Mouse (Mus musculus) lung, embryonic 14.5 days (tissue): ENCODE measurements at regions not wholly inside any gene's neighbourhood (a gene's known extent, or its start where the extent isn't known, plus 50 kb on each side); places are given as distances from the start of the nearest gene placed in this dataset.

Source experiments
- ATAC-seq: fragments of 200-750 bp; cut with Nextera tagmentation; 2 replicates; pipeline ENCODE4 v1.8.0; 2017; ENCODE audit warnings: mild to moderate bottlenecking, moderate TSS enrichment, moderate library complexity; ENCODE audit not compliant: insufficient read depth
- DNase-seq: peaks from one replicate; pipeline ENCODE4 v3.0.0-alpha.2; 2015
- H3K27ac ChIP-seq: fragments of 300-500 bp; sonication (generic); 2 replicates; pipeline ENCODE4 v1.5.1; 2014; ENCODE audit warnings: low read depth, mild to moderate bottlenecking, moderate library complexity
- H3K27me3 ChIP-seq: fragments of 300-500 bp; sonication (generic); 2 replicates; pipeline ENCODE4 v1.6.1; 2014; ENCODE audit warnings: low read length, control low read depth; ENCODE audit not compliant: insufficient read depth
- H3K36me3 ChIP-seq: fragments of 300-500 bp; sonication (generic); 2 replicates; pipeline ENCODE4 v1.6.1; 2014; ENCODE audit warnings: control low read depth; ENCODE audit not compliant: insufficient read depth
- H3K4me1 ChIP-seq: fragments of 300-500 bp; sonication (generic); 2 replicates; pipeline ENCODE4 v1.6.1; 2014; ENCODE audit warnings: antibody characterized with exemption, control low read depth; ENCODE audit not compliant: insufficient read depth
- H3K4me2 ChIP-seq: fragments of 300-500 bp; sonication (generic); 2 replicates; pipeline ENCODE4 v1.6.1; 2014; ENCODE audit warnings: mild to moderate bottlenecking
- H3K4me3 ChIP-seq: fragments of 300-500 bp; sonication (generic); 2 replicates; pipeline ENCODE4 v1.5.1; 2014; ENCODE audit warnings: low read depth, low read length
- H3K9ac ChIP-seq: fragments of 300-500 bp; sonication (generic); 2 replicates; pipeline ENCODE4 v1.6.1; 2014
- H3K9me3 ChIP-seq: fragments of 300-500 bp; sonication (generic); 2 replicates; pipeline ENCODE4 v1.6.1; 2016; ENCODE audit warnings: low read depth, low read length, control low read depth
- CTCF ChIP-seq: IDR thresholded peaks from 2 replicates; pipeline ENCODE4 v1.5.1; 2016; ENCODE audit warnings: antibody characterized with exemption, low read depth
- WGBS: fragments of 180-500 bp; shearing (Covaris S2); extraction: QIAGEN DNeasy Blood & Tissue Kit; methylation state at CpG from one replicate; pipeline ENCODE4 v1.1.7; 2014; 5-methylcytosine and 5-hydroxymethylcytosine counted together

DNA sequence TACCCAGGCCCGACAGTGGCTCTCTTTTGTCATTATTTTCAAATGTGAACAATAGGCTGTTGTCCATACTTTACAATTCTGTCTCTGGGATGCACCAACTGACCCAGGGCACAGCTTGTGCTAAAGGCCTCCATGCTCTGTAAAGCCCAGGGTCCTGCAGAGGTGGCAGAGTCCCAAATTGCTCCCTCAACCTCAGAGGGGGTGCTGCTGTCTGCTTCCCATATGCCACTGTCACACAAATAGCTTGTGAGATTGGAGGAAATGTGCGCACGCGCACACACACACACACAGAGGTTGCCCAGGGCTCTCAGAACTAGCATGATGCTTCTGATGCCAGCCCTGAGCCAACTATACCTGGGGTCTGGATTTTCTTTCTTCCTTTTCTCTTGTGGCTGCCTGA is 87.3 kb upstream of the Ccnd1 start:
- Histone ChIP-seq H3K27me3 (no peaks in the 10 kb centered on the region), H3K9me3 (no peaks in the 10 kb centered on the region), H3K4me1 (peaks cover 17% of the 10 kb centered on the region), H3K4me2 (no peak overlapping the region), H3K27ac (peak overlapping the region; percentile 6; the same call in 1 of the 2 replicates), H3K36me3 (no peaks in the 10 kb centered on the region), H3K4me3 (no peak overlapping the region), H3K9ac (no peak overlapping the region)
- ATAC-seq (no peak), DNase-seq (no peak)
- WGBS, result 82% methylated on average over 4 of the region's 4 CpGs
- no peak for TF ChIP-seq CTCF

DNA sequence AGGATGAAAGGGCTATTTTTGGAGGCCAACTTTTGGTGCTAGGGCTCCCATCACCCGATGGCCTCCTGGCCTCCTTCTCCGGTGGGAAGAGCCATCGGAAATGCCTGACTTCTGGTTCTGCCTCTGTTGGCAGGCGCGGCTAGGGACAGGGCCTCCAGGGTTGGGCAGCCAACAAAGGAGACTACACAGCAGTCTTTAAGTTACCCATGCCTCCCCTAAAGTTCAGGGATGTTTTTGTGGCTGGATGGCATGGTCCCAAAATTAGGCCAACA is 86.2 kb upstream of the Ccnd1 start:
- H3K9ac ChIP-seq, result no peak overlapping the region
- peak; percentile 44 for DNase-seq
- no peak overlapping the region for H3K4me2 ChIP-seq
- 86% methylated on average over 5 of the region's 5 CpGs for WGBS
- no peaks in the 10 kb centered on the region for H3K36me3 ChIP-seq
- H3K4me3 ChIP-seq, result no peak overlapping the region
- H3K27ac ChIP-seq, result peak overlapping the region; percentile 69
- H3K4me1 ChIP-seq, result peaks cover 6% of the 10 kb centered on the region
- no peaks in the 10 kb centered on the region for H3K9me3 ChIP-seq
- H3K27me3 ChIP-seq, result no peaks in the 10 kb centered on the region
- ATAC-seq, result no peak
- no peak for TF ChIP-seq CTCF

DNA sequence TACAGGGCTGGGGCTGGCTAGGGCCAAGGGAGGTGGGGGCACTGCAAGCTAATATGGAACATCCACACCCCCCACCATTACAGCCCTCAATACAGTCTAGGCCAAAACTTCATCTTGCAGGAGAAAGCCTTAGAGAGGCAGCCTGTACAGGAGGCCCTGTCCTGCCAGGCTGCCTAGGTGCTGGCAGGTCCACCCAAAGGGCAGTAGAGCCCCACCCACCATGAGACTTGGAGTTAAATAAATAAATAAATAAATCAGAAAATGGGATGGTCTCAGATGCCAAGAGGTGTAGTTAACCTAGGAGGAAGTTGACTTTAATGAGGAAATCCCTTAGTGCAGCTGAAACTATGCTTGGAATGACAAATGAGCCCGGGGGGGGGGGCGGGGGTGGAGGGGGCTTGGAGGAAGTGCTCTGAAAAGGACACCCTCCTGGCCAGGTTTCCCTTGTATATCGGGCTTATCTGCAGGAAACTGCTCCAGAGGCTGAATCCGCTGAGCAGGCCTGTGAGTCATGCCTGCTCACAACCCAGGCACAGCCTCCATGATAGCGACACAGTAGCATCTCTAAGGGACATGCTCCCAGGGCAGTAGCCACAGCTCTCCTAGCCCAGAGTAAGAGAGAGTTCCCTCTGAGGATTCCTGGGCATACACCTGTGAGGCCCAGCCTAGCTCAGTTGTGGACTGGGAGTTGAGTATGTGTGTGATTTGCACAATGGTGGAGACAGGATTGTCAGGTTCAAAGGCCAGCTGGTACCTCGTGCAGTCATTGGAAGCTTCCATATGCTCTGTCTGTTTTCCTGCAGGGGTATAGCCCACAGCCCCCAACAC is 85.7 kb upstream of the Ccnd1 start:
- no peaks in the 10 kb centered on the region for H3K27me3 ChIP-seq
- H3K4me3 ChIP-seq, result no peak overlapping the region
- ATAC-seq, result peak; percentile 79
- H3K36me3 ChIP-seq, result no peaks in the 10 kb centered on the region
- H3K4me1 ChIP-seq, result peaks cover 3% of the 10 kb centered on the region
- no peak overlapping the region for H3K9ac ChIP-seq
- H3K27ac ChIP-seq, result peak overlapping the region; percentile 69
- no peaks in the 10 kb centered on the region for H3K9me3 ChIP-seq
- TF ChIP-seq CTCF, result no peak
- DNase-seq, result peak; percentile 69
- H3K4me2 ChIP-seq, result no peak overlapping the region
- WGBS, result 30% methylated on average over 6 of the region's 6 CpGs

DNA sequence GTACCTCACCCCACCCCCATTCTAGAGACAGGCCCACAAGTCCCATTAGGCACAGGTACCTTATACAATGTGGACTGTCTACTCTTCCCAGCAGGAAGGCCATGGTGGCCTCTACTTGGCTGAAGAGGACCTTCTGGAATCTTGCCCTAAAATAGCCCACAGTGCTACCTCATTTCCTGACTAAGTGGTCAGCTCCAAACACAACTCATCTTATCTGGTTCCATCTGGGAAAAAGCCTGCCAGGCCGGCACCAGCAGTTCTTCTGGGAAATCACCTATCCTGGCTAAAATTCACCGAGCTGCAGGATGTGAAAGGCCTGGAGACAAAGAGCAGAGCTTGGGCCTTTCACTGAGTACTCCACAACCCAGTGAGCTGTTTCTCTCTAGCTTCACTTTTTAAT is 84.9 kb upstream of the Ccnd1 start:
- DNase-seq (no peak), ATAC-seq (no peak)
- no peaks in the 10 kb centered on the region for H3K36me3 ChIP-seq
- H3K9me3 ChIP-seq, result no peaks in the 10 kb centered on the region
- no peak overlapping the region for H3K4me3 ChIP-seq
- no peak overlapping the region for H3K9ac ChIP-seq
- H3K27me3 ChIP-seq, result no peaks in the 10 kb centered on the region
- no peak for TF ChIP-seq CTCF
- H3K27ac ChIP-seq, result no peak overlapping the region
- H3K4me1 ChIP-seq, result no peaks in the 10 kb centered on the region
- 64% methylated on average over 2 of the region's 2 CpGs for WGBS
- no peak overlapping the region for H3K4me2 ChIP-seq

DNA sequence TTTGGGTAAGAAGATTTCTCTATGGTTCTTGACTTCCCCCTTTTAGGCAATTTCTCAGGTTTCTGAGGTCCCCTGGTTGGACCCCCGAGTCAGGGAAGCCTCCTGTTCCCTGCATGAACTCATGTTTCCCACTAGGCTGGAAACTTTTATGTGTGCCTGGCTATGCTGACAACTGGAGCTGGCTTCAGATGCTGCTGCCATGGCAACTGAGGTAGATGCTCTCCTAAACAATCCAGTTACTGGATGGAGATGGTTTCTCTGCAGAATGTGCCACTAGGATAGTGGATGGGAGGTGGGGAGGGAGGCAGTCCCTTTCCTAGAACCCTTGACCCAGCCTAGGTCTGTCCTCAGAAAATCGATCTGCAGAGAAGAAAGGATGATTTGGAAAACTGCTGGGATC is 79.4 kb upstream of the Ccnd1 start:
- ATAC-seq (no peak), DNase-seq (no peak)
- Histone ChIP-seq H3K9ac (no peak overlapping the region), H3K27me3 (no peaks in the 10 kb centered on the region), H3K4me2 (no peak overlapping the region), H3K9me3 (no peaks in the 10 kb centered on the region), H3K4me3 (no peak overlapping the region), H3K36me3 (no peaks in the 10 kb centered on the region), H3K27ac (no peak overlapping the region), H3K4me1 (no peaks in the 10 kb centered on the region)
- no peak for TF ChIP-seq CTCF
- 65% methylated on average over 2 of the region's 2 CpGs for whole genome bisulfite sequencing

DNA sequence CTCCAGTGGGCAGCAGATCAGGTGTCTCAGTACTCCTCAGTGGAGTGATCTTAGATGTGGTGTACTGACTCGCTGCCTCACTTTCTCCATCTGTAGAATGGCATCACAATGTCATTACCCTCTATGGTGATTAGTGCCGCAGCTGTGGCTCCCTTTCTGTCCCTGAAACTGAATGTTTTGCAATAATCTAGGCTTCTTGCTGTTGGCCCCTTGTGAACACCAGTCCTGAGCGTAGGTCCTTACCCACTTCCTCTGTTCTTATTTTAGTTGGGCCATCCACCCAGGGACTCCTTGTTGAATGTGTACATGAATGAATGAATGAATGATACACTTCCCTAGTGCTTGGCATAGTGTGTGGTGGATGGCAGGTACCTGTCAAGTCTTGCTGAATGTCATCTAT is 78.4 kb upstream of the Ccnd1 start:
- no peak for TF ChIP-seq CTCF
- ATAC-seq (no peak), DNase-seq (no peak)
- H3K4me3 ChIP-seq, result no peak overlapping the region
- no peaks in the 10 kb centered on the region for H3K36me3 ChIP-seq
- no peaks in the 10 kb centered on the region for H3K9me3 ChIP-seq
- no peak overlapping the region for H3K27ac ChIP-seq
- no peak overlapping the region for H3K4me2 ChIP-seq
- H3K9ac ChIP-seq, result no peak overlapping the region
- no peaks in the 10 kb centered on the region for H3K4me1 ChIP-seq
- WGBS, result 83% methylated on average over 3 of the region's 3 CpGs
- H3K27me3 ChIP-seq, result no peaks in the 10 kb centered on the region

DNA sequence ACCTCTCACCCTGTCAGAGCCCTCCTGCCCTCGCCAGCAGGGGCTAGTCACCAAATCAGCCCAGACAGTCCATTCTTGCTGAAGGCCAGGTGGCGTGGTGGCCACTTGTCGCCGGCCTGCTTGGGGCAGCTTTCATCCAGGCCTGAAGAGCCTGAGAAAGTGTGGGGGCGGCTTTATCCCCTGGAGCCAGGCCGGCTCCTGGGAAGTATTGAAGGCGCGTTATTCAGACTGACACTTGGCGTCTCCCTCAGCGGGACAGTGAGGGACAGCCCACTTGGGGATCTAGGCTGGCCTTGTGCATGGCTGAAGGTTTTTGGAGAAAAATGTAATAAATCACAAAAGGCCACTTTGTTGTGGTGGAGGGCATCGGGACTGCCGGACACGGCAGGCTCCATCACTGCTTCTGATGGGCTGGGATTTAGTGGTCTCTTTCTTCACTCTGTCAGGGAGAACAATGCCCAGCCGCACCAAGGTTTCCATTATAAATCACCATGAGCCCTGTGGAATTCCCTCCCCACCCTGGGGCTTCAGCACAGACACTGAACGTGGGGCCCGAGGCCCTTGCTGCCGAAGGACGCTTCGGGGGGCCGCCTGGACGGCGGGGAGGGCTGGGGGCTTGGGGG is 75.8 kb upstream of the Ccnd1 start:
- TF ChIP-seq CTCF, result no peak
- Histone ChIP-seq H3K4me3 (no peak overlapping the region), H3K27me3 (no peaks in the 10 kb centered on the region), H3K4me2 (no peak overlapping the region), H3K27ac (no peak overlapping the region), H3K9me3 (no peaks in the 10 kb centered on the region), H3K4me1 (no peaks in the 10 kb centered on the region), H3K9ac (no peak overlapping the region), H3K36me3 (no peaks in the 10 kb centered on the region)
- DNase-seq, result no peak
- ATAC-seq, result no peak
- WGBS, result 50% methylated on average over 22 of the region's 22 CpGs

DNA sequence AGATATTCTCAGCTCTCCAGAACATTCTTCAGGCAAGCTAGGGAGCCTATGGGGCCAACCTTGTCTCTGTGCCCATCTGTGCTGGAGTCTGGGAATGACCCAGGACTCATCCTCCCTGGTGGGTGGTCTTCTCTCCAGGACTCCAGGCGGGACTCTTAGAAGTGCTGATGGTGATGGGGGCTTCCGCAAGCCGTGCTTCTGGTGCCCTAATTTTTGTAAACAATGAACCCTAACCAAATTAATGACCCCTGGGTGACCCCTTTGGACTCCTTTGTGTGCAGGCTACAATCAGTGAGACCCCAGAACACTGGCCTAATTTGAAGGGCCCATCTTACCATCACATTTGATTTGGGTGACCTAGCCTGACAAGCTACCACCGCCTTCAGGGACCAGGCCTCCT is 71.0 kb upstream of the Ccnd1 start:
- no peak overlapping the region for H3K27ac ChIP-seq
- H3K9ac ChIP-seq, result no peak overlapping the region
- H3K36me3 ChIP-seq, result no peaks in the 10 kb centered on the region
- ATAC-seq (no peak), DNase-seq (no peak)
- no peak for TF ChIP-seq CTCF
- no peaks in the 10 kb centered on the region for H3K9me3 ChIP-seq
- WGBS, result 30% methylated on average over 4 of the region's 4 CpGs
- H3K4me3 ChIP-seq, result no peak overlapping the region
- H3K4me2 ChIP-seq, result no peak overlapping the region
- no peaks in the 10 kb centered on the region for H3K27me3 ChIP-seq
- H3K4me1 ChIP-seq, result no peaks in the 10 kb centered on the region
